Mouse (Mus musculus): ENCODE data around the gene Cybrd1.

Gene Cybrd1

GRCm38 (mm10) chr2:71123591-71123990 lies 5.9 kb downstream of the Cybrd1 start:
- DNase-seq (ENCODE audit: low spot score) = no peak

DNA sequence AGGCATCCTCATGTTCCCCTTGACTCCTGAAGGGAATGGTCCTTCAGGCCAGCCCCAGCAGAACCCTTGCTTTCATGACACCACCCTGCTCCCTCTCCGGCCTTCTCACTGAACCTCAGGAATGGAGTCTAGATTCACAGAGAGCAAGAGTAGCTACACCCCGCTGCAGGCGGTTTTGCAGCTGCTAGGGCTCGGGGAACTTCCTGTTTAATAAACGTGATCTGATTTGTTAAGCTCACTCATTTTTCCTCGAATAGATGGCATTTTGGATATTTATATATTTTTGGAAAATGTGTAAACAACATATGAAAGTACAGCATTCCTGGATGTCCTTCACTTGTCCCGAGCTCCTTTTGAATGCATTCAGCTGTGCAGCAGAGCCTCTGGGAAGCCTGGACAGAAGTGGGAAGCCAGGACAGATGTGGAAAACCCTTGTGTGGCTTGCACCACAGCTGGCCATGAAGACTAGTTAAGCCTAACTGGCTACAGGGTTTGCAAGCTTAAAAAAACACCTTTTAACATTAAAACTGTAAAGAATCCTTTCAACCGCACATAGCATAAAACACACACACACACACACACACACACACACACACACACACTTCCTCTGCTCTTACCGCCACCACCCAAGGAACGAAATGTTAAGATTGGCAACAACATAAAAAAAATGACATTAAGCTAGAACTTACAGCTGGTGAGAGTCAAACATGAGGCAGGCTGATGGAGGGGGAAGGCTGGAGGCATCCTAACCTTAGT lies 10.2 kb downstream of the Cybrd1 start:
- DNase-seq (ENCODE audit: low spot score) = no peak

- no peak for DNase-seq (ENCODE audit: low spot score)
Observed at GRCm38 (mm10) chr2:71130366-71130765, 12.6 kb downstream of the Cybrd1 start.

DNA sequence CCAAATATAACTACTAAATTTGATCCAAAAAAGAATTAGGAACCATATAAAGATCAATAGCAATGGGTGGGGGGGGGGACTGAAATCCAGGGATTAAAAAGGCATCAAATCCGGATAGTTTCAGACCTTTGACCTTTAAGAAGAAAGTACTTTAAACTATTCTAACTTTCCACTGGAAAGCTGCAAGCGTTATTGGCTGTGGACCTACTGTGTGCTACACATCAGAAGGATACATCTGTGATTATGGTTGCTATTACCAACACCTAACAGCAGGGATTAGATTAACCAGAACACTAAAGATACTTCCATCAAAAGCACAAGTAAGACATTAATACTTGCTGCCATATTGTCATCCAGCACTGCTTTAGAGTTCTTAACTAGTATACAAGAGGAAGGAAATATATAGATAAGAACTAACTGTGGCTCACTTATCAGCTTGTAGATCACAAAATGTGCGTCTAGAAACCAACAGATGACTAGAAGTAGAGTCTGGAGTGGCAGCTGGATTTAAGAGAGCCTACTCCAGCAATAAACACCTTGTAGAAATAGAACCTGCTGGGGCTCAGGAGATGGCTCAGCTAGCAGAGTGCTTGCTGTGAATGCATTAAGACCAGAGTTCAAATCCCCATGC lies 14.3 kb downstream of the Cybrd1 start:
- no peak for DNase-seq (ENCODE audit: low spot score)

- peak; percentile 89 for DNase-seq (ENCODE audit: low spot score)
Observed at GRCm38 (mm10) chr2:71134041-71134505, 16.4 kb downstream of the Cybrd1 start.

- peak; percentile 55 for DNase-seq (ENCODE audit: low spot score)
Observed at GRCm38 (mm10) chr2:71134836-71135235, 17.1 kb downstream of the Cybrd1 start.

DNA sequence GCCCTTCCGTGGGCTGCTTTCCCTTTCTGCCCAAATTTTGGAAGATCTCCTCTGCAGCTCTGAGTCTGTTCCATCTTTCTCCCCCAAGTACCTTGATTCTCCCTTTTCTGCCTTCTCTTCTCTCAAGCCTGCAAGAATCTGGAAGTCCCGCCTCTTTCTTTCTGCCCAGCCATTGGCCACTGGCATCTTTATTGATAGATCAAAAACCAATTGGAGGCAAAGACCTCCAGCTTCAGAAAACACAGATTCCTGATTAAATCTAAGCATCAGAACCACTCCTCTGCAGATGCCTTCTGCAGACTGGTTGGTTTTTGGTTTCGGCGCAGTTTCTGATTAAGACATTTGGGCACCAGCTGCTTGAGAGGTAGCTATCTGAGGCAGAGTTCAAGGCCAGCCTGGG lies 22.9 kb downstream of the Cybrd1 start:
- no peak for DNase-seq (ENCODE audit: low spot score)

DNA sequence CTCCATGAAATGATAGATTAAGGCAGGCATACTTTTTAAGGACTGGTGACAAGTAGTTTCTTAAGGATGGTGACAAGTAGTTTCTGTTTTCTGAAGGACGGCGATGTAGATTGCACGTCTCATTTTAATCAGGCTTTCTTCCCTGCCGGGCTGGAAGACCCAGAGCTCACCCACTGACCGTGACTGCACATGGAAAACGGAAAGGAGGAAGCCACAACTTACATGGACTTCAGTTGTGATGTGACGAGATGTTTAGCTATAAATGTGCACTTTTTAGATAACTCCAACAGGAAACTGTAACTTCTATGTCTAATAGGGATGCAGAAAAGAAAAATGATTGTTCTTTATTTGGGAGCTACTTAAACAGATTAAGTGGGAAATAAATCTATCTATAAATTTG lies 24.7 kb downstream of the Cybrd1 start:
- no peak for DNase-seq (ENCODE audit: low spot score)

- no peak for DNase-seq (ENCODE audit: low spot score)
Observed at GRCm38 (mm10) chr2:71145853-71146252, 28.1 kb downstream of the Cybrd1 start.

- no peak for DNase-seq (ENCODE audit: low spot score)
Observed at GRCm38 (mm10) chr2:71146266-71146665, 28.5 kb downstream of the Cybrd1 start.

DNA sequence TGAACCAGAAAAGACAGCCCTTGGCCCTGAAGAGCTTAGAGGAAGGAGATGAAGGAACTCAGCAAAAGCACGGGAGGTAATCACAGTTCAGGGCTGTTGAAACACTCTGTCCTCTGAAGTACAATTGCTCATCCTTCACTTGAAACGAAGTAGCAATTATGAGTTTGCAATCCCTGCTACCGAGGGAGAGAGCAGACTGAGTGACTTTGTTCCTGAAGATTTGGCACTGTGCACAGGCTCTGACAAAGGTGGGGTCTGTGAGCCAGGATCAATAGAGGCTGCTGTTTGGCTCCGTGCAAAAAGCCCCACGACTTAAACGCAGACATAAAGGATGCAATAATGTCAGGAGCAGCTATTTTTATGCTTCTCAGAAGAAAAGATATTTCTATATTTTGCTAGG lies 30.1 kb downstream of the Cybrd1 start:
- DNase-seq (ENCODE audit: low spot score) = no peak

- DNase-seq (ENCODE audit: low spot score) = no peak
Observed at GRCm38 (mm10) chr2:71152170-71152569, 34.4 kb downstream of the Cybrd1 start.

GRCm38 (mm10) chr2:71155486-71155885 lies 37.8 kb downstream of the Cybrd1 start:
- DNase-seq (ENCODE audit: low spot score) = peak; percentile 62

DNA sequence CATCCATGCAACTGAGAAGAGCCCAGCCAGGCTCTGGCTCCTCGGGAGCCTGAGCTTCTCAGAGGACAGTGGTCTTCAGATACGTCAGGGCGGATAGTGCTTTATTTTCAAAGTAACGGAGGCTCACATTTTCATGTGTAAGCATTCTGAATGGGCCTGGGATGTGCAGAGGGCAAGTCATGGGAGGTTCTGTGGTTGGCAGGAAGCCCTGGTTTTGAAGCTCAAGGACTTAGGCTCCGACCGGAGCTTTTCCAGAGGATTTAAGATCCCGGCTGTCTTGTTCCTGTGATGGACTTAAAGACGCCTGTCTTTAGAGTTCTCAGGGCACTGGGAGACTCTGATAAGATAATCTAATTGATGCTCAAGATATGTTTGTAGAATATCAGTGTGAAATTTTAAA lies 38.7 kb downstream of the Cybrd1 start:
- no peak for DNase-seq (ENCODE audit: low spot score)

DNA sequence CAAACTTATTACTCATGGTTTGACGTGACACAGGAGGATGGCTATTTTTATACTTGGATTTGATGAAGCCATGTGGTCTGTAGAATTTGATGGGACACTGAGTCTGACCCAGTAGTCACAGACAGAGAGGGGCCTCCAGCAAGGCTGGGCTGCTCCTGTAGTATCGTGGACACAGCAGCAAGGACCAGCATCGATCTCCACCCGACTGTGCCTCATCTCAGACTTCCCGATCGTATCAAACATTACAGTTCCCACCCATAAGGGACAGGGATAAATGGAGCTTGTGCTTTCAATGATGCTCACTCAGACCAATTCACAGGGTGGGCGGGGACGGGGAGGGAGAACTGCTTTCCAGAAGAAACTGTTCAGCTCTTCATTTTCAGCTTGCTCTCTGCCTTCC lies 40.2 kb downstream of the Cybrd1 start:
- no peak for DNase-seq (ENCODE audit: low spot score)

DNA sequence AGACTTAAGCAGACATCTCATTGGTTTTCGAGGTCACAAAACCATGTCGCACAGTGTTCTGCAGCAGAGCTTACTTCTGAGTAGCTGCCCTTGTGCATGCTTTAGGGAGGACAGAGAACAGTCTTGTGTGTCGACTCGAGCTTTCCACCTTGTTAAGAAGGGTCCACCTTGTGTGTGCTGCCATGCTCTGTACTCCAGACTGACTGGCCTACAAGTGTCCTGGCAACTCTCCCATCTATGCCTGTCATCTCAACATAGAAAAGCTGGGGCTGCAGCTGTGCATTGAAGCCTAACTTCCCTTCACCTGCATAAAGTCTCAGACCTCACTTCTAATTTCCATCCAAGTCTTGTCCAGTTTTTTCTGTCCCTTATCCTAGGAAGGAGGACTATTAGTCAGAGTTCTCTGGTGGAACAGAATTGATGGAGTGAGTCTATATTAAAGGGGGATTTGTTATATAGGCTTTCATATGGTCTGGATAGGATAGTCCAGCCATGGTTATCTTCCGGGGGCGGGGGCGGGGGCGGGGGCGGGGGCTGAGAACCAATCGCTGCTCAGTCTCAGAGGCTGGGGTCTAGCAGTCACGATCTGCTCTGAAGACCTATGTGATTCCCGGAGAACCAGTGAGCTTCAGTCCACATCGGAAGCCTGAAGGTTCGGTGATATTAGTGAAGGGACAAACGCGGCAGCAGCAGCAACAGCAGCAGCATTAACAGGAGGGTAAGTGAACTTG lies 42.0 kb downstream of the Cybrd1 start:
- no peak for DNase-seq (ENCODE audit: low spot score)

GRCm38 (mm10) chr2:71160307-71160861 lies 42.7 kb downstream of the Cybrd1 start:
- DNase-seq (ENCODE audit: low spot score) = no peak

DNA sequence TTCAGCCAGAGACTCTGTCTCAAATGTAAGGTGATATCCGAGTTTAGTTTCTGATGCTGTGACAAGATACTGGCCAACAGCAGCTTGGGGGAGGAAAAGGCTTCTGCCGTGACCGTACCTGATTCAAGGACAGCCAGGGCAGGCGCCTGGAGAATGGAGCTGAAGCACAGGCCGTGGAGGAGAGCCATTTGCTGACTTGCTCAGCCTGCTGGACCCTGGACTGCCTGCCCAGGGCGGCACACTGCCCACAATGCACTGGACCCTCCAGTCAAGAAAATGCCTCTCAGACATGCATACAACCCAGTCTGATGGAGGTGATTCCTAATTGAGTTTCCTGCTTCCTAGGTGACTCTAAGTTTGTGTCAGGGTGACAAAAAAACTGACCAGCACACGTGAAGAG lies 43.8 kb downstream of the Cybrd1 start:
- no peak for DNase-seq (ENCODE audit: low spot score)

- DNase-seq (ENCODE audit: low spot score) = no peak
Observed at GRCm38 (mm10) chr2:71162831-71163621, 45.3 kb downstream of the Cybrd1 start.

GRCm38 (mm10) chr2:71167211-71167610 lies 49.5 kb downstream of the Cybrd1 start:
- no peak for DNase-seq (ENCODE audit: low spot score)

DNA sequence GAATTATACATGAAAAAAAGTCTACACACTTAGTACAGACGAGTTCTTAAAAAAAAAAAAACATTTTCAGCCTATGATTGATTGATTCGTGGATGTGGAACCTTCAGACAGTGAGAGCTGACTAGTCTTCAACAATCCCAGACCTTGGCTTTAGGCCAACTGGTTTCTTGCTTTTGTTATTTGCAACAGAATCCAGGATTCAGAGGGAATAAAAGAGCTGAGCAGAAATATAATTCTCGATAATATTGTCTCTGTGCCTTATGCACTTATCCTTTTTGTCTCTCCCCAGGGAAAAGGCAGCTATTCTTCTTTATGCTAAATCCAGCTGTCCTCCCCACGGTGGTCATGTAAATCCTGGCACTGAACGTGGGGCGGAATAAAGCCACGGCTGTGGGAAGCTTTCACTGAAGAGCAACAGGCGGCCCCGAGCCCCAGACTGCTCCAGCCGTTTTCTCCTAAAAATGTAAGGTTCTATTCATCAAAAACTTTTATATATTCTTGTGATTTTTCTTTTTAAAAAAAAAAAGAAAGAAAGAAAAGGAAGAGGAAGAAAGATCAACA lies 50.8 kb downstream of the Cybrd1 start:
- no peak for DNase-seq (ENCODE audit: low spot score)

- DNase-seq (ENCODE audit: low spot score) = peak; percentile 31
Observed at GRCm38 (mm10) chr2:71173031-71173430, 55.3 kb downstream of the Cybrd1 start.

Measured in c-Kit-positive CD71-positive TER-119-positive erythroid progenitor cells, embryonic 14.5 days (primary cell).